Mouse (Mus musculus): ENCODE results near the gene Jade1. TPM values are rescaled to one million over a fixed set of nuclear protein-coding genes. Genes with fewer than 3 reads are reported as not detected.

Gene Jade1
- total and polyA plus RNA-seq, 2 experiments from 2014 or later = 16.7 to 21.8 TPM

GRCm38 (mm10) chr3:41569943-41570342 lies 14.4 kb downstream of the Jade1 start:
- Histone ChIP-seq H3K9ac (replicated peaks; ENCODE audit: low read length, poor library complexity, severe bottlenecking) (no peak overlapping the region), H3K9me3 (ENCODE audit: low read length) (no peaks in the 10 kb centered on the region), H3K4me2 (ENCODE audit: low read depth, low read length, poor library complexity, severe bottlenecking) (no peak overlapping the region), H3K36me3 (ENCODE audit: insufficient read depth, low read length) (no peaks in the 10 kb centered on the region), H3K27ac (ENCODE audit: low read depth, low read length) (no peak overlapping the region), H3K4me3 (ENCODE audit: low read depth, low read length) (no peak overlapping the region), H3K27me3 (ENCODE audit: insufficient read depth, low read length) (no peaks in the 10 kb centered on the region), H3K4me1 (ENCODE audit: insufficient read depth, low read length) (no peaks in the 10 kb centered on the region)
- TF ChIP-seq CTCF (IDR thresholded peaks at IDR 0.05) = no peak
- WGBS = 85% methylated on average over 5 of the region's 5 CpGs
- DNase-seq (ENCODE audit: low spot score) (no peak), ATAC-seq (ENCODE audit: low FRiP score) (no peak)

GRCm38 (mm10) chr3:41572131-41572530 lies 16.6 kb downstream of the Jade1 start:
- Histone ChIP-seq H3K36me3 (ENCODE audit: insufficient read depth, low read length) (no peaks in the 10 kb centered on the region), H3K9ac (replicated peaks; ENCODE audit: low read length, poor library complexity, severe bottlenecking) (no peak overlapping the region), H3K9me3 (ENCODE audit: low read length) (no peaks in the 10 kb centered on the region), H3K4me2 (ENCODE audit: low read depth, low read length, poor library complexity, severe bottlenecking) (no peak overlapping the region), H3K27ac (ENCODE audit: low read depth, low read length) (no peak overlapping the region), H3K4me3 (ENCODE audit: low read depth, low read length) (no peak overlapping the region), H3K27me3 (ENCODE audit: insufficient read depth, low read length) (no peaks in the 10 kb centered on the region), H3K4me1 (ENCODE audit: insufficient read depth, low read length) (no peaks in the 10 kb centered on the region)
- TF ChIP-seq CTCF (IDR thresholded peaks at IDR 0.05) = no peak
- 62% methylated on average over 4 of the region's 4 CpGs for WGBS
- ATAC-seq (ENCODE audit: low FRiP score) = no peak
- DNase-seq (ENCODE audit: low spot score) = no peak

GRCm38 (mm10) chr3:41572968-41573367 lies 17.4 kb downstream of the Jade1 start:
- Histone ChIP-seq H3K27ac (ENCODE audit: low read depth, low read length) (no peak overlapping the region), H3K9me3 (ENCODE audit: low read length) (no peaks in the 10 kb centered on the region), H3K9ac (replicated peaks; ENCODE audit: low read length, poor library complexity, severe bottlenecking) (no peak overlapping the region), H3K4me3 (ENCODE audit: low read depth, low read length) (no peak overlapping the region), H3K4me1 (ENCODE audit: insufficient read depth, low read length) (no peaks in the 10 kb centered on the region), H3K4me2 (ENCODE audit: low read depth, low read length, poor library complexity, severe bottlenecking) (no peak overlapping the region), H3K36me3 (ENCODE audit: insufficient read depth, low read length) (no peaks in the 10 kb centered on the region), H3K27me3 (ENCODE audit: insufficient read depth, low read length) (no peaks in the 10 kb centered on the region)
- TF ChIP-seq CTCF (IDR thresholded peaks at IDR 0.05) = no peak
- WGBS = 92% methylated on average over 11 of the region's 11 CpGs
- DNase-seq (ENCODE audit: low spot score) (no peak), ATAC-seq (ENCODE audit: low FRiP score) (no peak)

GRCm38 (mm10) chr3:41574208-41574607 lies 18.7 kb downstream of the Jade1 start:
- DNase-seq (ENCODE audit: low spot score) (no peak), ATAC-seq (ENCODE audit: low FRiP score) (no peak)
- H3K36me3 ChIP-seq (ENCODE audit: insufficient read depth, low read length) = no peaks in the 10 kb centered on the region
- H3K9ac ChIP-seq (replicated peaks; ENCODE audit: low read length, poor library complexity, severe bottlenecking) = no peak overlapping the region
- no peaks in the 10 kb centered on the region for H3K9me3 ChIP-seq (ENCODE audit: low read length)
- no peak overlapping the region for H3K4me3 ChIP-seq (ENCODE audit: low read depth, low read length)
- H3K27ac ChIP-seq (ENCODE audit: low read depth, low read length) = no peak overlapping the region
- no peaks in the 10 kb centered on the region for H3K4me1 ChIP-seq (ENCODE audit: insufficient read depth, low read length)
- WGBS = 89% methylated on average over 8 of the region's 8 CpGs
- no peaks in the 10 kb centered on the region for H3K27me3 ChIP-seq (ENCODE audit: insufficient read depth, low read length)
- H3K4me2 ChIP-seq (ENCODE audit: low read depth, low read length, poor library complexity, severe bottlenecking) = no peak overlapping the region
- TF ChIP-seq CTCF (IDR thresholded peaks at IDR 0.05) = no peak

GRCm38 (mm10) chr3:41574720-41575435 lies 19.3 kb downstream of the Jade1 start:
- Histone ChIP-seq H3K4me3 (ENCODE audit: low read depth, low read length) (no peak overlapping the region), H3K9ac (replicated peaks; ENCODE audit: low read length, poor library complexity, severe bottlenecking) (no peak overlapping the region), H3K4me1 (ENCODE audit: insufficient read depth, low read length) (no peaks in the 10 kb centered on the region), H3K27ac (ENCODE audit: low read depth, low read length) (no peak overlapping the region), H3K36me3 (ENCODE audit: insufficient read depth, low read length) (no peaks in the 10 kb centered on the region), H3K9me3 (ENCODE audit: low read length) (no peaks in the 10 kb centered on the region), H3K4me2 (ENCODE audit: low read depth, low read length, poor library complexity, severe bottlenecking) (no peak overlapping the region), H3K27me3 (ENCODE audit: insufficient read depth, low read length) (no peaks in the 10 kb centered on the region)
- no peak for TF ChIP-seq CTCF (IDR thresholded peaks at IDR 0.05)
- ATAC-seq (ENCODE audit: low FRiP score) (no peak), DNase-seq (ENCODE audit: low spot score) (no peak)
- 78% methylated on average over 7 of the region's 7 CpGs for WGBS

- Histone ChIP-seq H3K9ac (replicated peaks; ENCODE audit: low read length, poor library complexity, severe bottlenecking) (no peak overlapping the region), H3K27ac (ENCODE audit: low read depth, low read length) (no peak overlapping the region), H3K36me3 (ENCODE audit: insufficient read depth, low read length) (no peaks in the 10 kb centered on the region), H3K4me3 (ENCODE audit: low read depth, low read length) (no peak overlapping the region), H3K9me3 (ENCODE audit: low read length) (no peaks in the 10 kb centered on the region), H3K27me3 (ENCODE audit: insufficient read depth, low read length) (no peaks in the 10 kb centered on the region), H3K4me2 (ENCODE audit: low read depth, low read length, poor library complexity, severe bottlenecking) (no peak overlapping the region), H3K4me1 (ENCODE audit: insufficient read depth, low read length) (no peaks in the 10 kb centered on the region; the same call in 1 of the 2 replicates)
- no peak for TF ChIP-seq CTCF (IDR thresholded peaks at IDR 0.05)
- 81% methylated on average over 5 of the region's 5 CpGs for WGBS
- ATAC-seq (ENCODE audit: low FRiP score) (no peak), DNase-seq (ENCODE audit: low spot score) (no peak)
Observed at GRCm38 (mm10) chr3:41575971-41576370, 20.4 kb downstream of the Jade1 start.
